Mouse (Mus musculus) limb, embryonic 10.5 days (tissue): ENCODE measurements around the gene Dynlrb2. TPM values are rescaled to one million over a fixed set of nuclear protein-coding genes. Genes with fewer than 3 reads are reported as not detected.

Source experiments
- DNase-seq: peaks from one replicate; pipeline ENCODE4 v3.0.0-alpha.2; 2017; ENCODE audit warnings: low spot score
- H3K27ac ChIP-seq: fragments of 300-500 bp; sonication (generic); 2 replicates; pipeline ENCODE4 v1.5.1; 2016; ENCODE audit warnings: mild to moderate bottlenecking
- H3K27me3 ChIP-seq: fragments of 300-500 bp; sonication (generic); 2 replicates; pipeline ENCODE4 v1.6.1; 2016; ENCODE audit warnings: low read depth, mild to moderate bottlenecking; ENCODE audit not compliant: poor library complexity, severe bottlenecking
- H3K36me3 ChIP-seq: fragments of 300-500 bp; sonication (generic); 2 replicates; pipeline ENCODE4 v1.6.1; 2016; ENCODE audit warnings: mild to moderate bottlenecking, moderate library complexity
- H3K4me1 ChIP-seq: fragments of 300-500 bp; sonication (generic); 2 replicates; pipeline ENCODE4 v1.6.1; 2016
- H3K4me3 ChIP-seq: fragments of 300-500 bp; sonication (generic); 2 replicates; pipeline ENCODE4 v1.5.1; 2016; ENCODE audit warnings: mild to moderate bottlenecking, moderate library complexity
- H3K9me3 ChIP-seq: fragments of 300-500 bp; sonication (generic); replicated peaks from 2 replicates; pipeline ENCODE4 v1.6.1; 2016; ENCODE audit warnings: mild to moderate bottlenecking
- WGBS: fragments of 180-500 bp; shearing (Covaris S2); methylation state at CpG from one replicate; pipeline ENCODE4 v1.1.7; 2016; 5-methylcytosine and 5-hydroxymethylcytosine counted together
- polyA plus RNA-seq: library from polyadenylated mRNA; unstranded; fragments of >200 nt; fragmentation: Nextera tagmentation; extraction: Ambion mirVana; gene quantifications from 2 replicates; pipeline ENCODE4 v1.2.1, GENCODE M21; 2016

Gene Dynlrb2
- 0.33 TPM in 1 of 2 replicates, not detected in the other for polyA plus RNA-seq

DNA sequence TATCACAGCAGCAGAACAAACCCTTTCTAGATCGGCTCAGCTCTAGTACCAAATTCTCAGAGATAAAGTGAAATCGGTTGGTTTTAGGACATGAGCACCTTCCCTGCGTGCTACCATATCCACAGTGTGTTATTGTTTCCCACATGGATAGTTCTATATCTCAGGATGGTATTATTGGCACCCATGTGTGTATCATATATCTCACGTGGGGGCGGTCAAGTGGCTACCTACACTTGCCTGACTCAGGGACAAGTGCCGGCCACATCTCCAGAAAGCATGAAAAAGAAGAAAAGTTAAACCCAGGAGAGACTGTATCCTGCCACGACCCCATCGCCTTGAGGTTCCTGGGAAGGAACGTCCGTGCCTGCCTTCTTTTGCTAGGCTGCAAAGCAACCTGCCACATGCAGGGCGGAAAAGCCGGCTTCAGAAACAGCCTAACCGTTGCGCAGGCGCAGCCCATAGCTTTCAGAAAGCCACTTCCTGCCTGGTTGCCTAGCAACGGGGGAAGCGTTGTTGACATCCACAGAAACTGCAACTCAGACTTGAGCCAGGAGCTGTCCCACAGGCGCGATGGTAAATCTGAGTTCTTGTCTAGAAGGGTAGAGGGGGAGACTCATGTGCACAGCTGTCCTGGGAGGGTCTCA, at the start of gene Dynlrb2:
Dynlrb2 (plus strand) TSS at position 498 of the 644 bp plus-strand sequence.
- no peaks in the 10 kb centered on the region for H3K36me3 ChIP-seq
- no peaks in the 10 kb centered on the region for H3K27me3 ChIP-seq
- peaks cover 13% of the 10 kb centered on the region for H3K4me1 ChIP-seq
- H3K27ac ChIP-seq = peak within 1 kb of the TSS; percentile 74
- DNase-seq = peak; percentile 92
- 11% methylated on average over 19 of the region's 19 CpGs for WGBS
- peak within 1 kb of the TSS; percentile 55 for H3K4me3 ChIP-seq
- no peaks in the 10 kb centered on the region for H3K9me3 ChIP-seq

DNA sequence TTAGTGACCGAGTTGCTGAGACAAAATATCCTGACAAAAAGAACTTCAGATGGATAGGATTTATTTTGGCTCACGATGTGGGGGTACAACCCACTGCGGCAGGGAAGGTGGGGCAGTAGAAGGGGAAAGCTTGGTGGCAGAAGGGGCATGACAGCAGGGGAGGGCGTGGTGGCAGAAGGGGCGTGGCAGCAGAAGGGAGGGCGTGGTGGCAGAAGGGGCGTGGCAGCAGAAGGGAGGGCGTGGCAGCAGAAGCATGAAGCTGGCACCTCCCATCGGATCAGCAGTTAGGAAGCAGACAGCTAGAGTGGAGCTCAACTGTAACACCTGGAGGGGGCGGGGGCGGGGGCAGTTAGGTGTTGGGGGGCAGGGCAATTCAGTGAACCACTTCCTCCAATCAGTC, 46.2 kb upstream of the Dynlrb2 start:
- Histone ChIP-seq H3K27me3 (no peaks in the 10 kb centered on the region), H3K36me3 (no peaks in the 10 kb centered on the region), H3K4me1 (no peaks in the 10 kb centered on the region), H3K27ac (no peak overlapping the region), H3K9me3 (no peaks in the 10 kb centered on the region), H3K4me3 (no peak overlapping the region)
- DNase-seq = no peak
- WGBS = 78% methylated on average over 11 of the region's 11 CpGs

DNA sequence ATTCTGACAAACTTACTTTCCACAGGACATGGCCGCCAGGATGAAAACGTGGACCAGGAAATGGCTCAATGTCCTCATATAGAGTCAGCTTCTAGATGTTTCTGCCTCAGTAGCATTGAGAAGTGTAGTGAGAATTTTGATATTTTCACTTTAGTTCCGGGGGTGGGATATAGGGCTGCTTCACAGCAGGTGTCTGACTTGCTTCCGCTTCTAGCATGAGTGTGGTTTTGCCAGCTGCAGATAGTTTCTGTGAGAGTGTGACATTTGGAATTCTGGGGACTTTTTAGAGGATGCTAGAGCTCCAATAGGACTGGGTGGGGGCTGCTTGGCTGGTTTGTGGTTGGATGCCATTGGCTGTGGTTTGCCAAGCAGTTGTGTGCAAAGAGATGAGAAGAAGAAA, 43.3 kb upstream of the Dynlrb2 start:
- Histone ChIP-seq H3K36me3 (no peaks in the 10 kb centered on the region), H3K27me3 (no peaks in the 10 kb centered on the region), H3K9me3 (no peaks in the 10 kb centered on the region), H3K27ac (no peak overlapping the region), H3K4me3 (no peak overlapping the region), H3K4me1 (no peaks in the 10 kb centered on the region)
- no peak for DNase-seq
- WGBS = 85% methylated on average over 4 of the region's 4 CpGs

DNA sequence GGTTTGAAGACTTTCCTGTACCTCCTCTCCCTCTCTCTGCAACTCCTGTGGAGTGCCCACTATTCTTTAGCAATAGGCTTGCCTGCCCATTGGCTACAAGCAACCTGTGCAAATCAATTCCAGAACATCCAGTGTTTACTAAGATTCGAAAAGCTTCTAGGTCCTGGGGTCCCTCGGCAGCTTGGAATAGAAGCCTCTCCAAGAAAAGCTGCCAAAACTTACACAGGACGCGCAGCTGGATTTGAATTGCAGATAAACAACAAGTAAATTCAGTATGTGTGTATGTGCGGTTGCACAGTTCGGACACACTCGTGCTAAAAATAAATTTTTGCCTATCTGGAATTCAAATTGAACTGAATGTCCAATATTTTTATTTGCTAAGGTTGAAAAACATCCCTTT, 38.2 kb upstream of the Dynlrb2 start:
- no peak overlapping the region for H3K4me3 ChIP-seq
- H3K27ac ChIP-seq = no peak overlapping the region
- H3K4me1 ChIP-seq = no peaks in the 10 kb centered on the region
- WGBS = 90% methylated on average over 7 of the region's 7 CpGs
- DNase-seq = no peak
- no peaks in the 10 kb centered on the region for H3K27me3 ChIP-seq
- no peaks in the 10 kb centered on the region for H3K36me3 ChIP-seq
- H3K9me3 ChIP-seq = no peaks in the 10 kb centered on the region

DNA sequence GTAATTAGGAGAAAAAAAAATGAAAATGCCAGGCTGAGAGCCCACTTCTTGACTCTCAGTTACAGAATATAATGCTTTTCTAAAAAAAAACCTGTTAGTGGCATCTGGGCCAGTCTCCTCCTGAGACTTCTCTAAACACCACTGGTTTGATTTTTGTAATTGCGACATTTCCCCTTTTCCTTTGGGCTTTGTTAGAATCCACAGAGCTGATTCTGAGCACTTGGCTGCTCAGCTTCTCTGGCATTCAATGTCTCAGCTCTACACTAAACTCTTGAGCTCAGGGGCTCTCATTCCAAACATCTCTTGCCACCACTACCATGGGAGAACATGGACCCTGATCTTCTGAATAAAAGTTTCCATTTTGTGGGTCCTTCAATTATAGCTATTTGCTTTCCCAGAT, 37.7 kb upstream of the Dynlrb2 start:
- H3K27ac ChIP-seq = no peak overlapping the region
- DNase-seq = no peak
- no peaks in the 10 kb centered on the region for H3K9me3 ChIP-seq
- no peaks in the 10 kb centered on the region for H3K4me1 ChIP-seq
- no peak overlapping the region for H3K4me3 ChIP-seq
- no peaks in the 10 kb centered on the region for H3K36me3 ChIP-seq
- 87% methylated on average over 1 of the region's 1 CpGs for WGBS
- H3K27me3 ChIP-seq = no peaks in the 10 kb centered on the region

DNA sequence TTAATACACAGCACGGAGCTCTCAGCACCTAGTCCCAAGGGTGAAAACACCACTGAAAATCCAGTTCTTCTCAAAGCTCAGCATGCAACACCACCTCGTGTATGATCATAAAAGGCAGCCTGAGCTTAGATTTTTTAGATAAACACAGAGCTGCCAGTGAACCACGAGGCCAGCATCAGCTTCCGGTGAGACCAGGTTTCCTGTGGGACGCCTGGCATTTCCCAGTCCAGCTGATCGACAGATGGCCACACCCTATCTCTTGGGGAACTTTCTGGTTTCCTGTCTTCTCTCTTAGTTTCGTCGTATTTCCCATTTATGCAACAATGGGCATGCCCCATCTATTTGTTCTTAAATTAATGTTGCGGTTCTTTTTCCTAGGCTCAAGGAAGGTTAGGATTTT, 26.8 kb upstream of the Dynlrb2 start:
- no peaks in the 10 kb centered on the region for H3K9me3 ChIP-seq
- no peaks in the 10 kb centered on the region for H3K4me1 ChIP-seq
- H3K4me3 ChIP-seq = no peak overlapping the region
- DNase-seq = no peak
- H3K27ac ChIP-seq = no peak overlapping the region
- no peaks in the 10 kb centered on the region for H3K27me3 ChIP-seq
- H3K36me3 ChIP-seq = no peaks in the 10 kb centered on the region
- 88% methylated on average over 9 of the region's 9 CpGs for WGBS

DNA sequence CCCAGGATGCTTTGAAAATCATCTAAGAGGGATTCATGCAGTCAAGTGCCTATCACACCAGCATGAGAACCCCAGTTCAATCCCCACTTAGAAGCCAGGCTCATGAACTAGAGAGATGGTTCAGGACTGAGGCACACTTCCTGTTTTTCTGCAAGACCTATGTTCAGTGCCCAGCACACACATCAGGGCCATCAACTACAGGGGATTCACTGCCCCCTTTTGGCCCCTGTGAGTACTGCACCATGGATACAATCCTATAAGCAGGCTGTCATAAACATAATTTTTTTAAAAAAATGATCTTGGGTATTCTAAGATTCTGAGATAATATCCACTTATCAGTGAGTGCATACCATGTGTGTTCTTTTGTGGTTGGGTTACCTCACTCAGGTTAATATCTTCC, 26.1 kb upstream of the Dynlrb2 start:
- Histone ChIP-seq H3K4me1 (no peaks in the 10 kb centered on the region), H3K9me3 (no peaks in the 10 kb centered on the region), H3K27me3 (no peaks in the 10 kb centered on the region), H3K36me3 (no peaks in the 10 kb centered on the region), H3K4me3 (no peak overlapping the region), H3K27ac (no peak overlapping the region)
- no peak for DNase-seq

DNA sequence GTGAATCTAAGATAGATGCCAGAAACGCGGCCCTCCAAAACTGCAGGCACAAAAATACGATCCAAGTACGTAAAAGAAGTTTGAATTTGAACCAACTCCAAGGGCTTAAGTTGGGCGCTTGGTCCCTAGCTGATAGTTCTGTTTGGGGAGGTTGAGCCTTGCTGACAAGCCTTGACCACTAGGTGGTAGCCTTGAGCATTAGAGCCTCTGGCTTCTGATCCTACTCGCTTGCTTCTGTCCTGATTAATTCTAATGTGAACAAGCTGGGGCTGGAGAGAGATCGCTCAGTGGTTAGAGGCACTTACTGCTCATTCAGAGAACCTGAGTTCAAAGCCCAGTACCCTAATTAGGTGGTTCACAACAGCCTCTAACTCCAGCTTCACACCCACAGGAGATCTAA, 23.9 kb upstream of the Dynlrb2 start:
- Histone ChIP-seq H3K4me3 (no peak overlapping the region), H3K4me1 (no peaks in the 10 kb centered on the region), H3K36me3 (no peaks in the 10 kb centered on the region), H3K27me3 (no peaks in the 10 kb centered on the region), H3K9me3 (no peaks in the 10 kb centered on the region), H3K27ac (no peak overlapping the region)
- 23% methylated on average over 7 of the region's 7 CpGs for WGBS
- DNase-seq = peak; percentile 64

DNA sequence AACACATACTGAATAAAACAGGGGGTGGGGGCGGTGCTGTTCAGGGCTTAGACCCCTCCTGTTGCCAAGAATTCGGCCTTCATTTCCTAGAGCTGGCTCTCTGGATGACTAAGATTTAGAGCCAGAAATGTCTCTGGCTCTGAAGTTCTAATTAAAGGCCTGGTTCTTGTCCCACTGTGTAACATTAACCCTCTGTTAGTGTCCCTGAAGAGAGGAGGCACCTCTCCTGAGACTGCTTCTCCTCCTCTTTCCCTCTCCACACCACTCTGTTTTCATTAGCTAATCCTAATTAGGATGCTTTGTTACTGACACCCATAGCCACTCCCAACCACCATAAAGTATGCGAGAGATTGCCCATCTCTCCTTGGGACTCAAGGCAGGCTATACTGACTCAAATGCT, 22.0 kb upstream of the Dynlrb2 start:
- DNase-seq = no peak
- no peaks in the 10 kb centered on the region for H3K4me1 ChIP-seq
- H3K9me3 ChIP-seq = no peaks in the 10 kb centered on the region
- no peaks in the 10 kb centered on the region for H3K27me3 ChIP-seq
- H3K27ac ChIP-seq = no peak overlapping the region
- H3K36me3 ChIP-seq = no peaks in the 10 kb centered on the region
- no peak overlapping the region for H3K4me3 ChIP-seq
- 23% methylated on average over 3 of the region's 3 CpGs for WGBS

DNA sequence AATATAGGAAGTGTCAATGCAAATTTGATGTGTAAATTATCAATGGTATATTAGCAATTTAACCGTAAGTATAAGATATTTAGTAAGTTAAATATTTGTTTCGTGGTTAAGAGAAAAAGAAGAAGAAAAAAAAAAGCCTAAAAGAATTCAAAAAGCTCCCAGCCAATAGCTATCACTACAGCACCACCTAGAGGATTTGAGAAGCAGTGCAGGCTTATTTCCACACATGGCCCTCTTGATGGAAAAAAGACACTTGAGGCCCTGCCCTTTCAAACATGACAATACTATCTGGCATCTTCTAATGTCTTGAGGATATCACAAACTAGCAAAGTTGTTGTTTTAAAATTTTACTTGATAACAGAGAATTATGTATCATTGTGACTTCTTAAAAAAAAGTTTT, 20.7 kb upstream of the Dynlrb2 start:
- no peak for DNase-seq
- Histone ChIP-seq H3K36me3 (no peaks in the 10 kb centered on the region), H3K27ac (no peak overlapping the region), H3K27me3 (no peaks in the 10 kb centered on the region), H3K4me3 (no peak overlapping the region), H3K4me1 (no peaks in the 10 kb centered on the region), H3K9me3 (no peaks in the 10 kb centered on the region)
- WGBS = 44% methylated on average over 2 of the region's 2 CpGs

DNA sequence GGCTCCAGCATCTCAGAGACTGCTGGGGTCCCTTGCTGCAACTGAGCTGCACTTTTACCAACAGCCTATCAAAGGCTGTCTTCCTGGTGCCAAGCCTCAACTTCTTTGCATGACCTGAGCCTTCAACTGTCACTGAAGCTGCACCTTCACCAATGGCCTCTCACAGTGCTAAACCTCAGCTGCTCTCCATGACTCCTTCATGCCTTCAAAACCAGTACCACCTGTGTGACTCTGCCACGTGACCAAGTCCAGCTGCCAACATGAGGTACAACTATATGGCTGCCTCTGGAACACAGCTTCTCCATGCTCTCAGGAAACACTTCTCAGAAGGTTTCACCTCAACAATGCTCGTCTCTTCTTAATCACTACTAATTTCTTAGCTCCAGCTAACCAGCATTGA, 16.2 kb upstream of the Dynlrb2 start:
- H3K9me3 ChIP-seq = no peaks in the 10 kb centered on the region
- no peaks in the 10 kb centered on the region for H3K27me3 ChIP-seq
- 80% methylated on average over 2 of the region's 2 CpGs for WGBS
- no peak overlapping the region for H3K27ac ChIP-seq
- no peak for DNase-seq
- H3K4me1 ChIP-seq = no peaks in the 10 kb centered on the region
- no peak overlapping the region for H3K4me3 ChIP-seq
- no peaks in the 10 kb centered on the region for H3K36me3 ChIP-seq

DNA sequence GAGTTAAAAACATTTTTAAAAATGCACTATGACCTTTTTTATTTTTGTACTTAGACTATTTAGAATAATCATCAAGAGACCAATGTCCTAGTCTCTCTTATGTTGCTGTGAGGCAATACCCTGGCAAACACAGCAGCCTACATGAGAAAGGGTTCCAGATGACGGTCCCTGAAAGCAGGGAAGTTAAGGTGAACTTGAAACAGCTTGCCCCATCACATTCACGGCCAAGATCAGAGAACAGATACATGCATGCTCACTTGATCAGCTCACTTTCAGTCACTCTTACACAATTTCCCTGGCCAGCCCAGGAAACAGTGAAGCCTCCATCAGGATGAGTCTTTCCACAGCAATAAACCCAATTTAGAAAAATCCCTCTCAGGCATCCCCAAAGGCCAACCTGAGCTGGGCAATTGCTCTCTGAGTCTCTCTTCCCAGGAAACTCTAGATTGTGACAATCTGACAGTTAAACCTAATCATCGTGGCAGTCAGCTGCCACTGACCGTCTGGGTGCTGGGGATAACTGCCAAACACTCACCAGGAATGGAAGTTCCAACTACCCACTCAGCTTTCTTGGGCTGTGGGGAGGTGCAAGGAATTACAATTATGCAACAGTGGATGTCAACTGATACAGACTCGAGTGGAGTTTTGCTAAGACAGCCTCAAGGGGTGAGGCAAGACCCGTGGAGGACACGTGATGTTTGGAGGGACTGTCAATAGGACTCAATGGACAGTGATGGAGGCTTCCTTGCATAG, 4.5 kb upstream of the Dynlrb2 start:
- no peak overlapping the region for H3K4me3 ChIP-seq
- no peaks in the 10 kb centered on the region for H3K36me3 ChIP-seq
- peaks cover 13% of the 10 kb centered on the region for H3K4me1 ChIP-seq
- H3K27ac ChIP-seq = no peak overlapping the region
- no peaks in the 10 kb centered on the region for H3K9me3 ChIP-seq
- 92% methylated on average over 7 of the region's 7 CpGs for WGBS
- DNase-seq = no peak
- no peaks in the 10 kb centered on the region for H3K27me3 ChIP-seq

DNA sequence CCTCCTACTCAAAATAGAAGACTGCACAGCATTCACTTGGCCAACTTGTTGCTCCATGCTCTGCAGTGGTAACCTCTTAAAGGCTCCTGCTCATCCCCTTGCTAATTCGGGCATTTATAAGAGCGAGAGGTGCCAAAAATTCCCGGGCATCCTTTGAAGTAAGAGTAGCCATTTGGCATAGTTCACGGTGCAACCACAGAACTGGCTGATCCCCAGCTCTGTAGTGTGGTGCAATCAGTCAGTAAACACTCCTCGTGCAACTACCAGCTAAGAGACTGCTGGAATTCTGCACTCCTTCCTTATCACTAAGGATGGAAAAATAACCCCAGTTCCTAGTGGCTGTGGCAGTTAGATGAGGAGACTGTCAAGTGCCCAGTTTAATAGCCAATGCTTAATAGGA, 3.9 kb downstream of the Dynlrb2 start:
- DNase-seq = no peak
- no peaks in the 10 kb centered on the region for H3K9me3 ChIP-seq
- H3K27ac ChIP-seq = no peak overlapping the region
- no peaks in the 10 kb centered on the region for H3K27me3 ChIP-seq
- peaks cover 13% of the 10 kb centered on the region for H3K4me1 ChIP-seq
- WGBS = 51% methylated on average over 5 of the region's 5 CpGs
- no peaks in the 10 kb centered on the region for H3K36me3 ChIP-seq
- H3K4me3 ChIP-seq = no peak overlapping the region
